Mouse (Mus musculus): Measurements from ENCODE around the gene Ccdc51.

DNA sequence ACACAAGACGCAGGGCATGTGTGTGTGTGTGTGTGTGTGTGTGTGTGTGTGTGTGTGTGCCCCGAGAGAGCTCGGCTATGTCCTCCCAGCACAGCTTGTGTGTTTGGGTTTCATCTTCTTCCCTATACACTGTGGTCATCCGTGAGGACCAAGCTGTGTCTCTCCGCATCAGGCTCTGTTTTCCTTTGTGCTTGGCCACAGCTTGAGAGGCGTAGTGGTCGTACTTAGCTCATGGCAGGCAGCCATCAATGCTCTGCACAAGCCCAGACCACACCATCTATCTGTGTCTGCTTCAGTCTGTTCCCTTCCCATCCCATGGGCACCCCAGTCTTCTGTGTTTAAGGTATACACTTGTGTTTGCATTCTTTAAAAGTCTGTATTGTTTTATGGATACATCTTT lies 40.9 kb upstream of the Ccdc51 start:
- TF ChIP-seq CTCF (IDR thresholded peaks at IDR 0.05; ENCODE audit: control insufficient read depth, insufficient read depth, insufficient read length) (no peak), MAX (IDR thresholded peaks at IDR 0.05) (no peak), MYOD1 (IDR thresholded peaks at IDR 0.05; ENCODE audit: control insufficient read depth, insufficient read length, low read depth) (no peak), USF1 (IDR thresholded peaks at IDR 0.05; ENCODE audit: low read depth) (no peak), CEBPB (IDR thresholded peaks at IDR 0.05; ENCODE audit: low read depth) (no peak)
